Mouse (Mus musculus) heart, postnatal 0 days (tissue): ENCODE results near the gene Manf.

ENCODE experiments used
- CTCF ChIP-seq: IDR thresholded peaks from 2 replicates; pipeline ENCODE4 v1.5.1; 2016; ENCODE audit warnings: antibody characterized with exemption, control low read depth, low read depth
- EP300 ChIP-seq: IDR thresholded peaks from 2 replicates; pipeline ENCODE4 v1.6.1; 2016; ENCODE audit warnings: antibody characterized with exemption, low read depth

DNA sequence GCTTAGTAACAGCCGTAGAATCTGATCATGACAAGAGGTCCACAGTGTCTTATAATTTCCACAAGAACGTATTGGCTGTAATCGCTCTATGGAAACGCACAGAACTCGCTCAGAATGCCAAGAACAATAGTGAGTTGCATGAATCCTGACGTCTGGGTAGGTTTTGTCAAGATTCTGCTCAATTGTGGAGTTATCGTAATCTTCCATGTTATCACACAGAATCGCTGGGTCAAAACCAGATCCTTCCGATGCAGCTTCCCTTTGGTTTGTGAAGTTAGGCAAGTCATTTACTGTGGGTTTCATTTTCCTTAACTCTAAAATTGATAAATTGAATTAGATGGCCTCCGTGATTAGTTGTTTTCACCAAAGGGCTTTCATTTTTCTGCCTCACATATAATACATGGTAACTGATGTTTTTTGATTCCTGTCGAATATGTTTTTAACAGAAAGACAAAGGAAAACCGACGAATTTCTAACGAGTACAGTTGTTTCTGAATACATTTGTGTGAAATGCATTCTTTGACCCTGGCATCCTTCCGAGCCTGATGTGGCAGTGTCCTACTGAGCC lies 70.6 kb downstream of the Manf start:
- no peak for TF ChIP-seq EP300
- TF ChIP-seq CTCF: no peak
